Mouse (Mus musculus): ENCODE data around the gene Tlr4. TPM values are rescaled to one million over a fixed set of nuclear protein-coding genes. Genes with fewer than 3 reads are reported as not detected.

Tlr4 gene
- 0.37 and 0.58 TPM in 2 replicates for polyA plus RNA-seq (2012; rRNA removed)

GRCm38 (mm10) chr4:66827463-66828162 lies at the start of gene Tlr4:
Gene Tlr4, plus strand, starts transcription at chr4:66827584.

